Mouse (Mus musculus) midbrain, embryonic 11.5 days (tissue): ENCODE measurements around the gene Skap1. TPM values are rescaled to one million over a fixed set of nuclear protein-coding genes. Genes with fewer than 3 reads are reported as not detected.

ENCODE experiments used
- ATAC-seq: fragments of 200-750 bp; cut with Nextera tagmentation; 2 replicates; pipeline ENCODE4 v1.8.0; 2017; ENCODE audit warnings: moderate TSS enrichment, moderate library complexity; ENCODE audit not compliant: low FRiP score
- DNase-seq: peaks from one replicate; pipeline ENCODE4 v3.0.0; 2015; ENCODE audit warnings: low spot score; ENCODE audit errors: missing footprints
- H3K27ac ChIP-seq: fragments of 300-500 bp; sonication (generic); 2 replicates; pipeline ENCODE4 v1.5.1; 2014; ENCODE audit warnings: low read depth, low read length
- H3K27me3 ChIP-seq: fragments of 300-500 bp; sonication (generic); 2 replicates; pipeline ENCODE4 v1.6.1; 2014; ENCODE audit warnings: mild to moderate bottlenecking, low read length, moderate library complexity, mixed read lengths; ENCODE audit not compliant: control insufficient read depth, insufficient read depth
- H3K36me3 ChIP-seq: fragments of 300-500 bp; sonication (generic); 2 replicates; pipeline ENCODE4 v1.6.1; 2014; ENCODE audit warnings: mild to moderate bottlenecking, low read length, moderate library complexity, mixed read lengths; ENCODE audit not compliant: control insufficient read depth, insufficient read depth
- H3K4me1 ChIP-seq: fragments of 300-500 bp; sonication (generic); 2 replicates; pipeline ENCODE4 v1.6.1; 2014; ENCODE audit warnings: low read length; ENCODE audit not compliant: control insufficient read depth, insufficient read depth
- H3K4me2 ChIP-seq: fragments of 300-500 bp; sonication (generic); 2 replicates; pipeline ENCODE4 v1.6.1; 2014; ENCODE audit warnings: mild to moderate bottlenecking, moderate library complexity
- H3K4me3 ChIP-seq: fragments of 300-500 bp; sonication (generic); 2 replicates; pipeline ENCODE4 v1.5.1; 2014; ENCODE audit warnings: low read depth, low read length
- H3K9ac ChIP-seq: fragments of 300-500 bp; sonication (generic); 2 replicates; pipeline ENCODE4 v1.6.1; 2014; ENCODE audit warnings: low read length
- H3K9me3 ChIP-seq: fragments of 300-500 bp; sonication (generic); 2 replicates; pipeline ENCODE4 v1.6.1; 2016; ENCODE audit warnings: low read length; ENCODE audit not compliant: control insufficient read depth
- WGBS: fragments of 180-500 bp; shearing (Covaris S2); extraction: QIAGEN DNeasy Blood & Tissue Kit; methylation state at CpG from one replicate; pipeline ENCODE4 v1.1.7; 2014; 5-methylcytosine and 5-hydroxymethylcytosine counted together
- polyA plus RNA-seq: library from polyadenylated mRNA; unstranded; fragments of >200 nt; fragmentation: Nextera tagmentation; extraction: Ambion mirVana; gene quantifications from 2 replicates; pipeline ENCODE4 v1.2.1, GENCODE M21; 2014

The Skap1 gene
- polyA plus RNA-seq, 1 experiment from 2014 or later: 1.3 TPM

DNA sequence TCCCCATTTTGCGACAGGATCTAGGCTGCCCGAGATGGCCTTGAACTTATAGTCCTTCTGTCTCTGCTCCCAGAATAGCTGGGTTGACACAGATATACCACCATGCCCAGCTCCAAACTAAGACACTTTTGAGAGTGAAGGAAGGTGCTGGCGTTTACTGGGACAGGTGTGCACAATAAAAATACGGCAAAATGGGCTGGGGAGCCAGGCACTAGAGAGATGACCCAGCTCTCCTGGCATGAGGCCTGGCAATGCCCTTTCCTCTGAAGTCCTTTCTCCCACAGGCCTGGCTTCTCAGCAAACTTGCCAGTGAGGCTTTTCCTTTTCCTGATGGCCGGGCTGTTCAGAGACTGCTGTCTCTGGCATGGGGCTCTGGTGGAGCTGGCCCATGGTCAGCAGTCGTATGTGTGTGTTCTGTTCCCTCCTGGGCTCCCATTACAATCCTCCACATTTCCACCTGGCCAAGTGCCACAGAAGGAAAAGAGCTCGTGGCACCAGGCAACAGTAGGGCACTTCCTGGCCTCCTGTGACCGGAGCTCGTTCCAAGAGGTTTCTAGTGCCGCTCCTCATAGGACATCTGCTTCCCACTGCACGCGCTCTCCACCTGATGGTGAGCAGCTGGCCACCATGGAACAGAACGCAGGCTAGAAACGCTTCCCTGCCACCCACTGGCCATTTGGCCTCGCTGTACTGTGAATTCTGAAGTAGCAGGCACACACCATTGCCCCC is 298.5 kb downstream of the Skap1 start:
- no peak overlapping the region for H3K27ac ChIP-seq
- DNase-seq (no peak), ATAC-seq (no peak)
- H3K27me3 ChIP-seq: no peaks in the 10 kb centered on the region
- no peak overlapping the region for H3K9ac ChIP-seq
- no peaks in the 10 kb centered on the region for H3K9me3 ChIP-seq
- no peak overlapping the region for H3K4me3 ChIP-seq
- H3K4me1 ChIP-seq: peaks cover 25% of the 10 kb centered on the region
- no peak overlapping the region for H3K4me2 ChIP-seq
- 85% methylated on average over 15 of the region's 15 CpGs for WGBS
- no peaks in the 10 kb centered on the region for H3K36me3 ChIP-seq

DNA sequence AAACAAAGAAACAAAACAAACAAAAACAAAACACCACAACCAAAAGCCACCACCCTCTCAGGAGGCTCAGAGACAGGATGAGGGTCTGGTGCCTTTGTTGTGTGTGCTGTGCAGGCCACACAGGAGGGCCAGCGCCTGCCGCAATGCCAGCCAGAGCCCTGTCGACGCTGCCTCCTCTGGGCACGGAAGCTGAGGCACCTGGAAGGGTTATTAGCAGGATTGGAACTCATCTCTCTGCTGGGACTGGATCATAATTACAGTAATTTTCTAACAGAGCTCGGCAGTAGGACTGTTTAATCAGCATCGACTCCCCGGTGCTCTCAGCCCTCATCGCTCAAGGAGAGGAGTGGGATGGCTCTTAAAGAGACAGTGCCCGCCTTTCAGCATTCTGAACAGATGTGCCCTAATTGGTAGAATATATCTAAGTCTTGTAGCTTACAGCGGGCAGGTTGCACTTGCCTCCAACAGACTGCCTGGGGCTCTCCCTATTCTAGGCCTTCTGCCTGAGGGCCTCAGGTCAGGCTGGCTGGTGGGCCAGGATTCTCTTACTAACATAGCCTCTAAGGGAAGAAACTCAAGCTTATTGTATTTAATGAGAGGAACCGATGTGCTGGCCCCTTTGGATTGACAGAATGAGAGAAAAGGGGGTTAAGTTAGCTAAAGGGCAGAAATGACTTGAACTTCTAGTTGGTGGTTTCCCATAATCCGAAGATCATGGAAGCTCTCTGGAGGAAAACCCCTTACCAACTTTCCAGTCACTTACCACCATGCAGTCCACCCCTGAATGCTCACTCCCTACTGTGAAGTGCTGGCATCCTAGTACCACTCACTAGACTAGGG is 300.3 kb downstream of the Skap1 start:
- Histone ChIP-seq H3K27me3 (no peaks in the 10 kb centered on the region), H3K9me3 (no peaks in the 10 kb centered on the region), H3K36me3 (no peaks in the 10 kb centered on the region), H3K4me2 (no peak overlapping the region), H3K27ac (no peak overlapping the region), H3K4me3 (no peak overlapping the region), H3K9ac (0 out of 2 replicates have a peak overlapping the region, but pooled peaks have one; percentile 4), H3K4me1 (peaks cover 28% of the 10 kb centered on the region)
- WGBS: 31% methylated on average over 13 of the region's 13 CpGs
- no peak for ATAC-seq
- DNase-seq: peak; percentile 87

- ATAC-seq (no peak), DNase-seq (no peak)
- H3K27me3 ChIP-seq: no peaks in the 10 kb centered on the region
- H3K9me3 ChIP-seq: no peaks in the 10 kb centered on the region
- H3K36me3 ChIP-seq: peaks cover 3% of the 10 kb centered on the region; the same call in 1 of the 2 replicates
- H3K9ac ChIP-seq: no peak overlapping the region
- H3K4me1 ChIP-seq: peaks cover 28% of the 10 kb centered on the region
- H3K4me2 ChIP-seq: no peak overlapping the region
- 87% methylated on average over 7 of the region's 7 CpGs for WGBS
- no peak overlapping the region for H3K4me3 ChIP-seq
- no peak overlapping the region for H3K27ac ChIP-seq
Observed at GRCm38 (mm10) chr11:96765645-96766044, 301.3 kb downstream of the Skap1 start.

- ATAC-seq (no peak), DNase-seq (no peak)
- peaks cover 28% of the 10 kb centered on the region for H3K4me1 ChIP-seq
- H3K4me3 ChIP-seq: no peak overlapping the region
- peak overlapping the region; percentile 78 for H3K27ac ChIP-seq
- 73% methylated on average over 12 of the region's 12 CpGs for WGBS
- H3K9me3 ChIP-seq: no peaks in the 10 kb centered on the region
- H3K27me3 ChIP-seq: no peaks in the 10 kb centered on the region
- peaks cover 4% of the 10 kb centered on the region; the same call in 1 of the 2 replicates for H3K36me3 ChIP-seq
- H3K4me2 ChIP-seq: no peak overlapping the region
- H3K9ac ChIP-seq: peak overlapping the region; percentile 45; the same call in 1 of the 2 replicates
Observed at GRCm38 (mm10) chr11:96766555-96766954, 302.2 kb downstream of the Skap1 start.

DNA sequence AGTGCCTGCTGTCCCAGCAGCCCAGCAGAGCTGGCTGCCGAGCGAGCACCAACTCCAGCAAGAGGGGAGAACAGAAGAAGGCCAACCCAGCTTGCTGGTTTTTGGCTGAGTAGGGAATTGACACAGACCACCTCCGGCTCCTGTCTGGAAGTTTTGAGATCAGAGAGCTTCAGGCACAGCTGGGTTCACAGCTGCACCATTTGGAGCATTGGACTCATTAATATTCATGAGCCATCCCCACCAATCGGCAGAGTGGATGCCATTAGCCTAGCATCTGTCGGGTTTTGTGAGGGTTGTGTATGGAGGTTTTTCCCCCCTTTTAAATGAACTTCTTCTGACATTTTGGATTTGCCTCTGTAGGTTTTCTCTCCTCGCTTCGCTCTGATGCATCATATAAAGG is 302.7 kb downstream of the Skap1 start:
- peak; percentile 90 for DNase-seq
- Histone ChIP-seq H3K27me3 (no peaks in the 10 kb centered on the region), H3K9ac (peak overlapping the region; percentile 45; the same call in 1 of the 2 replicates), H3K4me3 (no peak overlapping the region), H3K4me1 (peaks cover 28% of the 10 kb centered on the region), H3K4me2 (peak overlapping the region; percentile 17; the same call in 1 of the 2 replicates), H3K9me3 (no peaks in the 10 kb centered on the region), H3K36me3 (peaks cover 4% of the 10 kb centered on the region; the same call in 1 of the 2 replicates), H3K27ac (peak overlapping the region; percentile 78)
- WGBS: 17% methylated on average over 7 of the region's 7 CpGs
- ATAC-seq: peak; percentile 83

DNA sequence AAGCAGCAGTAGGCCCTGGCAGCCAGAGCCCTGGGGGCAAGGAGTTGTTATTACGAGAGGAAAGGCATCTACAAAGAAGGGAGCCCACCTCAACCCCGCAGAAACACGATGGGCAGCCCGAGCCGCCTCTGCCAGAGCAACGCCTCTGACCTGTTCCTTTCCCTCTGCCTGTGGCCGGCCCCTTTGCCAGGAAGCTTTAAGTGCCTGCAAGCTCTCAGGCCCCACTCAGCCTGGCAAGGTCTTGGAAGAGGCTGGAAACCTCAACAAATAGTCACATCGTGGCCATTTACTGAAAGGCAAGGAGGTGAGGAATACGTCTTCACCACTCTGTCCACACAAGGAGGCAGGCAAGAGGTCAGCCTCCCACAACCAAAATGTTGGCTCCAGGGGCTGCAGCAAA is 303.8 kb downstream of the Skap1 start:
- Histone ChIP-seq H3K9ac (no peak overlapping the region), H3K4me2 (no peak overlapping the region), H3K4me3 (no peak overlapping the region), H3K9me3 (no peaks in the 10 kb centered on the region), H3K27me3 (no peaks in the 10 kb centered on the region), H3K27ac (peak overlapping the region; percentile 78), H3K36me3 (peaks cover 7% of the 10 kb centered on the region; the same call in 1 of the 2 replicates), H3K4me1 (peaks cover 28% of the 10 kb centered on the region)
- WGBS: 65% methylated on average over 9 of the region's 9 CpGs
- no peak for DNase-seq
- no peak for ATAC-seq

GRCm38 (mm10) chr11:96771274-96771975 is 307.0 kb downstream of the Skap1 start:
- DNase-seq: no peak
- Histone ChIP-seq H3K27ac (no peak overlapping the region), H3K27me3 (no peaks in the 10 kb centered on the region), H3K4me1 (peaks cover 22% of the 10 kb centered on the region), H3K4me3 (no peak overlapping the region), H3K4me2 (no peak overlapping the region), H3K9ac (no peak overlapping the region), H3K36me3 (peaks cover 7% of the 10 kb centered on the region; the same call in 1 of the 2 replicates), H3K9me3 (no peaks in the 10 kb centered on the region)
- 95% methylated on average over 9 of the region's 9 CpGs for WGBS
- ATAC-seq: no peak

DNA sequence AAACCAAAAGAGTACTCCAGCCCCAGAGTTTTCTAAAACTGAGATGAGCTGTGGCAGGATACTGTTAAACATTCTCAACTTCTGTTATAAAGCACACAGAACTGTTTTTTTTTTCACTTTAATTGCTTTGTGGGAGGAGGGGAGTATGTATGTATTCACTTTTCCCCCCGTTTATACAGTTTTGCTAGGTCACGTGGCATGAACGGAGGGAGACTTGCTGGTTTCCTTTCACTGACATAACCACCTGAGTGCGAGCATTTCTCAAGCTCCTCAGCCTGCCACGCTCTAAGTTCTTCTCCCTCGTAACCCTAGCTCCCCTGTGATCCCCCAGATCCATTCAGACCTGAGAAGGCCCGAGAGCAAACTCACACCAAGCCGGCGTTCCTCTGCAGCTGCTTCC is 308.0 kb downstream of the Skap1 start:
- H3K27ac ChIP-seq: no peak overlapping the region
- ATAC-seq (no peak), DNase-seq (no peak)
- peaks cover 7% of the 10 kb centered on the region; the same call in 1 of the 2 replicates for H3K36me3 ChIP-seq
- no peak overlapping the region for H3K4me3 ChIP-seq
- no peak overlapping the region for H3K4me2 ChIP-seq
- WGBS: 92% methylated on average over 9 of the region's 9 CpGs
- no peaks in the 10 kb centered on the region for H3K9me3 ChIP-seq
- H3K27me3 ChIP-seq: no peaks in the 10 kb centered on the region
- H3K9ac ChIP-seq: no peak overlapping the region
- H3K4me1 ChIP-seq: peaks cover 19% of the 10 kb centered on the region
